In genomic region chr12:11317671-11318070, GRCm38 (mm10) we compare ENCODE assay signal across 17 mouse cellular contexts. TPM values are rescaled to one million over a fixed set of nuclear protein-coding genes. Genes with fewer than 3 reads are reported as not detected.
A peak's percentile ranks its signal among the peaks of the same experiment; 100 is the strongest.
DNase-seq lines count a peak whose midpoint lies in the region; ATAC-seq lines count a peak whose summit lies in the region.
"Had no signal": no experiment of that assay in that cellular context is flagged by ENCODE, and none has a peak within 500 bp of the region (broad histone marks: within the 10 kb centered on the region; RNA-seq: fewer than 3 reads in every experiment).

No protein-coding gene starts in this region.

- peak; percentile 21 for DNase-seq in embryo, embryonic 10 days (ENCODE audit: low spot score)
- no peak for DNase-seq in embryo, embryonic 11 days
- peak; percentile 63 for DNase-seq in NIH3T3 (ENCODE audit: low read depth)
- peak; percentile 7 for DNase-seq in limb, embryonic 10.5 days (ENCODE audit: low spot score)
- no peak for DNase-seq in B cell, adult 2 months
- DNase-seq: cerebellum, postnatal 10 days; heart, adult 18-20 months; right cerebral cortex, postnatal 4 days had no signal

- H3K4me1 ChIP-seq in limb, embryonic 10.5 days, result no peaks in the 10 kb centered on the region
- H3K4me1 ChIP-seq in megakaryocyte, embryonic 14.5 days, result peaks cover 28% of the 10 kb centered on the region
- no peaks in the 10 kb centered on the region for H3K4me1 ChIP-seq in midbrain, embryonic 13.5 days (replicated peaks)
- H3K4me1 ChIP-seq in midbrain, embryonic 15.5 days, result no peaks in the 10 kb centered on the region
- H3K4me1 ChIP-seq: forebrain, embryonic 12.5 days; limb, embryonic 12.5 days; neural tube, embryonic 13.5 days had no signal

- no peak overlapping the region for H3K4me3 ChIP-seq in limb, embryonic 10.5 days
- peak overlapping the region; percentile 78 for H3K4me3 ChIP-seq in megakaryocyte, embryonic 14.5 days (replicated peaks)
- no peak overlapping the region for H3K4me3 ChIP-seq in midbrain, embryonic 13.5 days (replicated peaks)
- H3K4me3 ChIP-seq in midbrain, embryonic 15.5 days, result no peak overlapping the region
- H3K4me3 ChIP-seq: forebrain, embryonic 12.5 days; limb, embryonic 12.5 days; neural tube, embryonic 13.5 days had no signal

- WGBS in limb, embryonic 10.5 days, result 69% methylated on average over 6 of the region's 6 CpGs
- WGBS in midbrain, embryonic 13.5 days, result 71% methylated on average over 6 of the region's 6 CpGs
- 69% methylated on average over 6 of the region's 6 CpGs for WGBS in midbrain, embryonic 15.5 days

- no peaks in the 10 kb centered on the region for H3K27me3 ChIP-seq in limb, embryonic 10.5 days (ENCODE audit: low read depth, poor library complexity, severe bottlenecking)
- H3K27me3 ChIP-seq in megakaryocyte, embryonic 14.5 days (replicated peaks), result no peaks in the 10 kb centered on the region
- H3K27me3 ChIP-seq in midbrain, embryonic 13.5 days, result no peaks in the 10 kb centered on the region
- no peaks in the 10 kb centered on the region for H3K27me3 ChIP-seq in midbrain, embryonic 15.5 days (replicated peaks)
- H3K27me3 ChIP-seq: forebrain, embryonic 12.5 days; limb, embryonic 12.5 days; neural tube, embryonic 13.5 days had no signal

- no peak for ATAC-seq in midbrain, embryonic 13.5 days
- ATAC-seq in midbrain, embryonic 15.5 days (replicated peaks), result no peak
- ATAC-seq: activated CD4-positive, CD25-positive, alpha-beta regulatory T cell, adult 4 months had no signal

- H3K9me3 ChIP-seq in limb, embryonic 10.5 days (replicated peaks), result no peaks in the 10 kb centered on the region
- H3K9me3 ChIP-seq in megakaryocyte, embryonic 14.5 days, result no peaks in the 10 kb centered on the region
- no peaks in the 10 kb centered on the region for H3K9me3 ChIP-seq in midbrain, embryonic 13.5 days
- H3K9me3 ChIP-seq in midbrain, embryonic 15.5 days, result no peaks in the 10 kb centered on the region
- H3K9me3 ChIP-seq: forebrain, embryonic 12.5 days; limb, embryonic 12.5 days; neural tube, embryonic 13.5 days had no signal

- peaks cover 47% of the 10 kb centered on the region for H3K36me3 ChIP-seq in limb, embryonic 10.5 days
- H3K36me3 ChIP-seq in megakaryocyte, embryonic 14.5 days (replicated peaks; ENCODE audit: low read length), result peaks cover 55% of the 10 kb centered on the region
- H3K36me3 ChIP-seq in midbrain, embryonic 13.5 days, result peaks cover 35% of the 10 kb centered on the region
- H3K36me3 ChIP-seq in midbrain, embryonic 15.5 days (replicated peaks), result peaks cover 14% of the 10 kb centered on the region

- no peak overlapping the region for H3K9ac ChIP-seq in midbrain, embryonic 13.5 days (replicated peaks)
- H3K9ac ChIP-seq in midbrain, embryonic 15.5 days, result no peak overlapping the region
- H3K9ac ChIP-seq: forebrain, embryonic 12.5 days; hindbrain, embryonic 14.5 days; limb, embryonic 12.5 days; neural tube, embryonic 13.5 days had no signal

- no peak overlapping the region for H3K27ac ChIP-seq in limb, embryonic 10.5 days
- H3K27ac ChIP-seq in midbrain, embryonic 13.5 days, result no peak overlapping the region
- no peak overlapping the region for H3K27ac ChIP-seq in midbrain, embryonic 15.5 days
- H3K27ac ChIP-seq: forebrain, embryonic 12.5 days; hindbrain, embryonic 14.5 days; kidney, postnatal 0 days; limb, embryonic 12.5 days; neural tube, embryonic 13.5 days had no signal

- H3K4me2 ChIP-seq in midbrain, embryonic 13.5 days (replicated peaks), result no peak overlapping the region
- no peak overlapping the region for H3K4me2 ChIP-seq in midbrain, embryonic 15.5 days
- H3K4me2 ChIP-seq: forebrain, embryonic 12.5 days; hindbrain, embryonic 14.5 days; limb, embryonic 12.5 days; neural tube, embryonic 13.5 days had no signal

RNA-seq across cellular contexts. Expression of gene Smc6, which starts 52.0 kb away (rescaled TPM):
- polyA plus RNA-seq in limb, embryonic 10.5 days (2016; fragmentation: Nextera tagmentation; extraction: Ambion mirVana), result 137 and 143 TPM in 2 replicates
- polyA plus RNA-seq in megakaryocyte, embryonic 14.5 days (2012; ENCODE audit: insufficient read depth, low replicate concordance), result 21.8 TPM in 1 of 2 replicates, not detected in the other
- 126 and 138 TPM in 2 replicates for polyA plus RNA-seq in midbrain, embryonic 13.5 days (2015; fragmentation: Nextera tagmentation; extraction: Ambion mirVana)
- 90.0 and 107 TPM in 2 replicates for polyA plus RNA-seq in midbrain, embryonic 15.5 days (2015; fragmentation: Nextera tagmentation; extraction: Ambion mirVana)

RNA-seq across cellular contexts. Expression of gene Gen1, which starts 52.1 kb away (rescaled TPM):
- polyA plus RNA-seq in limb, embryonic 10.5 days (2016; fragmentation: Nextera tagmentation; extraction: Ambion mirVana), result 21.9 and 23.1 TPM in 2 replicates
- polyA plus RNA-seq in megakaryocyte, embryonic 14.5 days (2012; ENCODE audit: insufficient read depth, low replicate concordance), result 0.12 TPM in 1 of 2 replicates, not detected in the other
- 5.2 and 6.4 TPM in 2 replicates for polyA plus RNA-seq in midbrain, embryonic 13.5 days (2015; fragmentation: Nextera tagmentation; extraction: Ambion mirVana)
- polyA plus RNA-seq in midbrain, embryonic 15.5 days (2015; fragmentation: Nextera tagmentation; extraction: Ambion mirVana), result 1.6 and 2.1 TPM in 2 replicates

Comparison
In these comparisons a context has a peak if more than half of its experiments do, and no peak if none do; other contexts are left out.
1. DNase-seq: peak in embryo, embryonic 10 days (single experiment), NIH3T3 (single experiment) and limb, embryonic 10.5 days (single experiment); none in embryo, embryonic 11 days (single experiment) and B cell, adult 2 months (0 of 2).